Mouse (Mus musculus) MEL-GATA-1-ER (cell line): ENCODE measurements at regions not wholly inside any gene's neighbourhood (a gene's known extent, or its start where the extent isn't known, plus 50 kb on each side); places are given as distances from the start of the nearest gene placed in this dataset.
A peak's percentile ranks its signal among the peaks of the same experiment; 100 is the strongest.
"Not testable (repeated sequence)": the region's sequence is repeated elsewhere in the genome, so short reads cannot be mapped to it uniquely, and the experiment has no call there.

Source experiments
- DNase-seq: peaks from one replicate; pipeline ENCODE4 v3.0.0-alpha.2; 2012; ENCODE audit warnings: low read depth; ENCODE audit errors: extremely low read depth

DNA sequence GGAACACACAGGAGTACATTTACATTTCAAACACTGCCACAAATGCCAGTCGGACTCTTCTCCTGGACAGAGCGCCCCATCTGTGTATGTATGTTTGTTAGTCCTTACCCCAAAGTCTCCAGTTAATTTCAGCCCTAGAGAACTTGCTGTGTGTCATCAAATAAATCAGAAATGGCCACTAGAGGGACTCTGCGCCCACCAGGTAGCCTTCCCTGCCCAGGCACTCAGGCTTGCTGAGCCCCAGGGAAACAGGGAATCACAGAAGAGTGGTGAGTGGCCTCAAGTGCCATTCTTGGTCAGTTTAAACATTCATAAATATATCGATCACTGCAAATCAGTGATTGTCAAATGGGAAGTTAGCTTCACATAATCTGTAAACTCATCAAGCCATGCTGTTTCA, 102.8 kb upstream of the Ube2dnl1 start:
- not testable (repeated sequence) for DNase-seq

DNA sequence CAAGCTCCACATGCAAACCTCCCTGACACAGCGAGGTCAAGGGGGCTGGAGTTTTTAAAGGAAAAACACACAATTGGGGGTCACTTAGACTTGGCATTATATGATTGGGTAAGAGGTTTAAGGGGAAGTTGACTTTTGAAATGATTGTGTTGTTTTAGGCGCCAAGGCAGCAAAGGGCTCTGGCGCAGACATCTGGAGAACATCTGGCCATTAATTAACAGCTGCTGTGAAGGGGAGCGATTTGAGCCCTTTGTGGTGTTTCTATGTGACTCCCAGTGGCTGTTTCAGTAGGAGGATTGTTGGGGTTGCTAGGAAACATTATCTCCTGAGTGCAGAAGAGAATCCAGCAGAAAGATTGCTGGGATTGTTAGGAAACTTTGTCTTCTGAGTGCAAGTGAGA, 88.5 kb upstream of the Ube2dnl1 start:
- DNase-seq, result no peak

DNA sequence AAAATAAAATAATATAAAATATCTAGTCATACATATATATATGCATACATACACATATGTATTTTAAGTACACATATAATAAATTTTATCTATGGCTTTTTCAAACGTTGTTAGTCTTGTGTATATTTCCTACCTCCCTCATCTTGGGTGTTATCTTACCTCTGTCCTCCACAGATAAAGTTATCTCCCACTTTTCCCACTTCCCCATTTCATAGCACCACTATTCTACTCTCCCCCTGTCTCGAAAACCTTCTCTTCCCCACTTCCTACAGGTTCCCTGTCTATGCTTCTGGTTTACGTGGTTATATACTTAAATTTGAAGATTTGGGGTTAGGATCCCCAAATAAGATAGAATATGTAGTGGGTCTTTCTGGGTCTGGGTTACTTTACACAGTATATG, 67.9 kb upstream of the Ube2dnl1 start:
- DNase-seq, result peak; percentile 46

DNA sequence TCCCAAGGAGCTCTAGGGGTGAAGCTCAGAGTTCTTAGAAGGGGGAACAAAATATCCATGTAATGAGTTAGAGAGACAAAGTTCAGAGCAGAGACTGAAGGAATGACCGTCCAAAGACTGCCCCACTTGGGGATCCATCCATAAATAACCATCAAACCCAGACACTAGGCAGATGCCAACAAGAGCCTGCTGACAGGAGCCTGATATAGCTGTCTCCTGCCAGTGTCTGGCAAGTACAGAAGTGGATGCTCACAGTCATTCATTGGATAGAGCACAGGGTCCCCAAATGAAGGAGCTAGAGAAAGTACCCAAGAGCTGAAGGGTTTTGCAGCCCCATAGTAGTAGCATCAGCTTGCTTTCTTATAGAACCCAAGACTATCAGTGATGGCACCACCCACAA, 61.3 kb upstream of the Ube2dnl1 start:
- DNase-seq, result no peak
